Mouse (Mus musculus) liver, embryonic 16.5 days (tissue): ENCODE measurements around the gene Gm3233. TPM values are rescaled to one million over a fixed set of nuclear protein-coding genes. Genes with fewer than 3 reads are reported as not detected.
"Not testable (repeated sequence)": the region's sequence is repeated elsewhere in the genome, so short reads cannot be mapped to it uniquely, and the experiment has no call there.

Experiments used
- ATAC-seq: fragments of 200-750 bp; cut with Nextera tagmentation; 2 replicates; pipeline ENCODE4 v1.8.0; 2017; ENCODE audit warnings: low read depth, mild to moderate bottlenecking, moderate number of reproducible peaks, moderate library complexity
- H3K27ac ChIP-seq: fragments of 300-500 bp; sonication (generic); 2 replicates; pipeline ENCODE4 v1.5.1; 2014; ENCODE audit warnings: mild to moderate bottlenecking, low read length
- H3K27me3 ChIP-seq: fragments of 300-500 bp; sonication (generic); 2 replicates; pipeline ENCODE4 v1.6.1; 2014; ENCODE audit warnings: low read depth, low read length, mixed read lengths; ENCODE audit not compliant: control insufficient read depth, insufficient read depth
- H3K36me3 ChIP-seq: fragments of 300-500 bp; sonication (generic); 2 replicates; pipeline ENCODE4 v1.6.1; 2014; ENCODE audit warnings: mild to moderate bottlenecking; ENCODE audit not compliant: control insufficient read depth, insufficient read depth
- H3K4me1 ChIP-seq: fragments of 300-500 bp; sonication (generic); 2 replicates; pipeline ENCODE4 v1.6.1; 2014; ENCODE audit warnings: low read depth, low read length, mixed read lengths; ENCODE audit not compliant: control insufficient read depth
- H3K4me2 ChIP-seq: fragments of 300-500 bp; sonication (generic); 2 replicates; pipeline ENCODE4 v1.6.1; 2014; ENCODE audit warnings: low read depth, low read length, mixed read lengths
- H3K4me3 ChIP-seq: fragments of 300-500 bp; sonication (generic); 2 replicates; pipeline ENCODE4 v1.5.1; 2014; ENCODE audit warnings: low read depth, mild to moderate bottlenecking, low read length
- H3K9ac ChIP-seq: fragments of 300-500 bp; sonication (generic); 2 replicates; pipeline ENCODE4 v1.6.1; 2014; ENCODE audit warnings: low read depth, low read length
- H3K9me3 ChIP-seq: fragments of 300-500 bp; sonication (generic); replicated peaks from 2 replicates; pipeline ENCODE4 v1.6.1; 2016; ENCODE audit warnings: low read length; ENCODE audit not compliant: control insufficient read depth
- WGBS: fragments of 180-500 bp; shearing (Covaris S2); extraction: QIAGEN DNeasy Blood & Tissue Kit; methylation state at CpG from one replicate; pipeline ENCODE4 v1.1.7; 2014; ENCODE audit not compliant: insufficient replicate concordance; 5-methylcytosine and 5-hydroxymethylcytosine counted together
- polyA plus RNA-seq: library from polyadenylated mRNA; unstranded; fragments of >200 nt; fragmentation: Nextera tagmentation; extraction: Ambion mirVana; gene quantifications from 2 replicates; pipeline ENCODE4 v1.2.1, GENCODE M21; 2015

Gm3233 gene
- not detected in 2 replicates for polyA plus RNA-seq

DNA sequence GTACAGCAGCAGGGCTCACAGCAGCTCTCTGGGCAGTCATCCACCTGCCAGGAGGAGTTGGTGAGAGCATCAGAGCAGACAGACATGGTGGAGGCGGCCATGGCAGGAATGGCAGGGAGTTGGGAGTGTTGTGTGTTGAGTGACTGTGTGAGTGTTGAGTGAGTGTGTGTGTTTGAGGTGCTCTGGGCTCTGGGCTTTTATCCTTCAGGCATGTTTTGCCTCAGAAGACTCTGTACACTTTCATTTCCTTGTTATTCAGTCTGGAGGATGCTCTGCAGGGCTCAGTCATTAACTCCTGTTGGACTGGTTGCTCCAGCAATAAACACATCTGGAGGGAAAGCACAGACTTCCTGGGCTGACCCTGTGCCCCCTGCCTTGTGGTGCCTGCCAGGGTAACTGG is at the start of gene Gm3233:
TSS of gene Gm3233 (minus strand) at position 101 of the 400 bp plus-strand sequence.
- not testable (repeated sequence) for ATAC-seq, H3K36me3 ChIP-seq, H3K27me3 ChIP-seq, H3K4me2 ChIP-seq, H3K4me1 ChIP-seq, H3K9me3 ChIP-seq, H3K27ac ChIP-seq, H3K4me3 ChIP-seq, H3K9ac ChIP-seq
- no CpG with 5 or more reads among the region's 1 CpGs for WGBS

DNA sequence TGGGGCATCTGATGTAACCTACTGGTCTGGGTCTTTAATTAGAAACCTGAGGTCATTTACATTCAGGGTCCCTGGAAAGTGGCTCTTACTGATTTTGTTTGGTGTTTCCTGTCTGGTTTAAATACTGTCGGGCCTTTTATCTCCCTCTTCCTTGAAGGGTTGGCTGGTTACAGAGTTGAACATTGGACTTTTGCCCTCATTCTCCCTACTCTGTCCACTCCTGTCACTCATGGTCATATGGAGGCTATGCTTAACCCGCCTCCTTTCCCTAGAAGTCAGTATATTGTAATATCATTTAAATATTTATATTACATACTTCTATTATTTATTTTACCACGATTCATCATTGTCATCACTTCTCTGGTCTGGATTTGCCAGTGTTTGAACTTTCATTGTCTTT is 44.6 kb upstream of the Gm3233 start:
- H3K9me3 ChIP-seq: no peaks in the 10 kb centered on the region
- 36% methylated on average over 3 of the region's 3 CpGs for WGBS
- H3K27ac ChIP-seq: no peak overlapping the region
- ATAC-seq: no peak
- H3K36me3 ChIP-seq: no peaks in the 10 kb centered on the region
- no peaks in the 10 kb centered on the region for H3K27me3 ChIP-seq
- no peaks in the 10 kb centered on the region for H3K4me1 ChIP-seq
- no peak overlapping the region for H3K9ac ChIP-seq
- H3K4me2 ChIP-seq: no peak overlapping the region
- no peak overlapping the region for H3K4me3 ChIP-seq

GRCm38 (mm10) chr10:77798921-77799508 is 39.5 kb upstream of the Gm3233 start, which contains the start of gene Gm19668:
Gm19668 (minus strand) TSS chr10:77799133.
- Histone ChIP-seq H3K36me3 (no peaks in the 10 kb centered on the region), H3K9ac (no peak within 1 kb of the TSS), H3K9me3 (no peaks in the 10 kb centered on the region), H3K4me2 (no peak within 1 kb of the TSS), H3K4me1 (no peaks in the 10 kb centered on the region), H3K4me3 (no peak within 1 kb of the TSS), H3K27me3 (no peaks in the 10 kb centered on the region), H3K27ac (no peak within 1 kb of the TSS)
- no peak for ATAC-seq
- 51% methylated on average over 8 of the region's 8 CpGs for WGBS

GRCm38 (mm10) chr10:77798164-77798920 is 38.9 kb upstream of the Gm3233 start:
- not testable (repeated sequence) for H3K9ac ChIP-seq, H3K9me3 ChIP-seq, ATAC-seq, H3K4me2 ChIP-seq, H3K36me3 ChIP-seq, H3K27me3 ChIP-seq, H3K4me1 ChIP-seq, H3K27ac ChIP-seq, H3K4me3 ChIP-seq
- 26% methylated on average over 3 of the region's 3 CpGs for WGBS

DNA sequence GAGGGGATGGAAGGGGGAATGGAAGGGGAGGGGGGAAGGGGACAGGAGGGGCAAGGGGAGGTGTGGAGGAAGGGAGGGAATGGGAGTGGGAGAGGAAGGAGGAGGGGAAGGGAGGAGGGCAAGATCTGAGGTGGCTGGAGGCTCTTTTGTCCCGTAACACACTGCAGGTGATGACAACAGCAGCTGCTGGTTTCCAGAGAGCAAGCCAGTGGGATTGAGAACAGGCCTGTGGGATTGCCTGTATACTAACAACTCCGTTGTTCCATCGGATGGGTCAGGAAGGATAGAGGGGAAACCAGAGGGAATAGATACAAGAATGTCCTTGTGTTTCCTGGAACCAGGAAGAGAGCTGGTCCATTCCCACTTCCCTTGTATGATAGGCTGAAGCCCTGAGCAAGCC is 38.2 kb upstream of the Gm3233 start:
- H3K9ac ChIP-seq: no peak overlapping the region
- no peaks in the 10 kb centered on the region for H3K27me3 ChIP-seq
- 29% methylated on average over 3 of the region's 3 CpGs for WGBS
- no peak overlapping the region for H3K4me3 ChIP-seq
- ATAC-seq: no peak
- no peaks in the 10 kb centered on the region for H3K4me1 ChIP-seq
- no peak overlapping the region for H3K4me2 ChIP-seq
- no peaks in the 10 kb centered on the region for H3K36me3 ChIP-seq
- no peak overlapping the region for H3K27ac ChIP-seq
- H3K9me3 ChIP-seq: no peaks in the 10 kb centered on the region

DNA sequence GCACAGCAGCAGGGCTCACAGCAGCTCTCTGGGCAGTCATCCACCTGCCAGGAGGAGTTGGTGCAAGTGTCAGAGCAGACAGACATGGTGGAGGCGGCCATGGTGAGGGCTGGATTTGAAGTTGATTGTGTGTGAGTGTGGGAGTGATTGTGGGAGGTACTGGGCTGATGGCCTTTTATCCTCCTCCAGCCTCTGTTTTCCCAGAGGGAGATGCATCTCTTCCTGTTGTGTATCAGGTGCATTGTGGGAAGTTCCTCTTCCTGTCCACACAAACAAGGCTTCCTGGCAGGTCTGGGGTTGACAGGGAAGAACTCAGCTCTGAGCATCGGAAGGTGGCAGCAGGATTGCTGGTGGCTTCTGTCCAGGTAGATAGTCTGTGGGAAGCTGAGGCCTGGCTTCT is 35.5 kb upstream of the Gm3233 start, which contains the start of gene Gm9639:
TSS of gene Gm9639 (minus strand) at position 101 of the 400 bp plus-strand sequence.
- Histone ChIP-seq H3K4me2 (no peak within 1 kb of the TSS), H3K9ac (no peak within 1 kb of the TSS), H3K4me3 (no peak within 1 kb of the TSS), H3K9me3 (no peaks in the 10 kb centered on the region), H3K4me1 (no peaks in the 10 kb centered on the region), H3K36me3 (no peaks in the 10 kb centered on the region), H3K27ac (no peak within 1 kb of the TSS), H3K27me3 (no peaks in the 10 kb centered on the region)
- WGBS: 38% methylated on average over 2 of the region's 2 CpGs
- no peak for ATAC-seq

DNA sequence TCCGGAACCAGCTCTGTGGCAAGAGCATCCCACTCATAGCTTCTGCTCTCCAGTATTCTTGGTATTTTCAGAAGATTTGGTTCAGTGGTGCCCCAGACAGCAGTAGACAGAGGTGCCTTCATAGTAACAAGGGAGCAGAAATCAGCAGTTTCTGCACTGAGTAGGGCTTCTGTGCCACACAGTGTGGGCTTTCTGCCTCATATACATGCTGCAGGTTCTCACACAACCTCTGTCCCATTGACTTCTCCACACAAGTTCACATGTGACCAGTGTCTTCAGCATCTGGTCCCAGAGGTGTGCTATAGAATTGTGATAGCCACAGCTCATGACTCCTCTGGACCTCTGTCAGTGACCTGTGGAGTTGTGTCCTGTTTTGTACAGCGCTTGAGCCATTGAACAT is 29.1 kb upstream of the Gm3233 start:
- no peaks in the 10 kb centered on the region for H3K9me3 ChIP-seq
- no peaks in the 10 kb centered on the region for H3K27me3 ChIP-seq
- WGBS: 47% methylated on average over 2 of the region's 2 CpGs
- no peak overlapping the region for H3K9ac ChIP-seq
- no peak overlapping the region for H3K27ac ChIP-seq
- no peak overlapping the region for H3K4me3 ChIP-seq
- ATAC-seq: no peak
- H3K4me2 ChIP-seq: no peak overlapping the region
- no peaks in the 10 kb centered on the region for H3K36me3 ChIP-seq
- no peaks in the 10 kb centered on the region for H3K4me1 ChIP-seq

- not testable (repeated sequence) for H3K27ac ChIP-seq, H3K9me3 ChIP-seq, ATAC-seq, H3K4me3 ChIP-seq, H3K27me3 ChIP-seq, H3K4me2 ChIP-seq, H3K36me3 ChIP-seq, H3K4me1 ChIP-seq, H3K9ac ChIP-seq
- WGBS: no CpG with 5 or more reads among the region's 1 CpGs
Observed at GRCm38 (mm10) chr10:77787876-77788275, 28.4 kb upstream of the Gm3233 start, which contains the start of gene Gm7137. Gm7137 (minus strand) TSS chr10:77788200.

DNA sequence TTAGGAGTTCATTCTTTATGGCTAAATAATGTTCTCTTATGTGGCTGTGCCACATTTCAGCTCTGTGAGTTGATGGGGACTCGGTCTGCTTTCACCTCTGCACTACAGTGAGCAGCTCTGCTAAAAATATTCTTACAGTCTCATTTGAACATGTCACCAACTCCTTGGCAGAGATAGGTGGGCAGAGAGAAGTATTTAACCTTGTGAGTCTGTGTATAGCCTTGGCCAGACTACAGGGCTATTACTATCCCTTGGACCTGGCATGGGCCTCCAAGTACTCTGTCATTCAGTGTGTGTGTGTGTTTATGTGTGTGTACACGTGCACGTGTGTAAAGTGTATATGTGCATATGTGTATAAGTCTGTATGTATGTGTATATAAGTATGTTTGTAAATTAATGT is 23.9 kb upstream of the Gm3233 start:
- H3K4me2 ChIP-seq, H3K36me3 ChIP-seq, H3K27ac ChIP-seq, H3K9me3 ChIP-seq, H3K9ac ChIP-seq, H3K4me3 ChIP-seq, H3K4me1 ChIP-seq, ATAC-seq, H3K27me3 ChIP-seq: not testable (repeated sequence)
- WGBS: 45% methylated on average over 1 of the region's 3 CpGs
